Mouse (Mus musculus) CH12.LX (cell line): Measurements from ENCODE around the gene Tex44. TPM values are rescaled to one million over a fixed set of nuclear protein-coding genes. Genes with fewer than 3 reads are reported as not detected.

Source experiments
- DNase-seq: peaks from one replicate; pipeline ENCODE4 v3.0.0-alpha.2; 2013; ENCODE audit errors: extremely low read depth
- H3K27ac ChIP-seq: 2 replicates; pipeline ENCODE4 v1.5.1; 2012; ENCODE audit warnings: low read depth, mild to moderate bottlenecking, control low read depth, moderate library complexity; ENCODE audit not compliant: insufficient read depth
- H3K27me3 ChIP-seq: replicated peaks from 2 replicates; pipeline ENCODE3; 2012; ENCODE audit warnings: inconsistent platforms
- H3K36me3 ChIP-seq, 2 experiments: replicated peaks in 1 of 2; 2 replicates each; pipeline versions ENCODE3 to v1.6.1; 2012; ENCODE audit warnings: inconsistent platforms in 1 of 2, low read length in 1 of 2, mild to moderate bottlenecking in 1 of 2, mixed read lengths in 1 of 2, moderate library complexity in 1 of 2; ENCODE audit not compliant: control insufficient read depth in 1 of 2, insufficient read depth in 1 of 2
- H3K4me1 ChIP-seq, 2 experiments: 2 replicates each; pipeline ENCODE4 v1.6.1; 2012; ENCODE audit warnings: inconsistent platforms in 1 of 2, moderate library complexity in 1 of 2; ENCODE audit not compliant: insufficient read depth in 2 of 2, control insufficient read depth in 1 of 2
- H3K4me2 ChIP-seq: 2 replicates; pipeline ENCODE4 v1.6.1; 2012; ENCODE audit warnings: low read depth, mild to moderate bottlenecking, control low read depth; ENCODE audit not compliant: poor library complexity, insufficient read depth, severe bottlenecking
- H3K4me3 ChIP-seq, 3 experiments: fragments of 150-350 bp in 1 of 3; sonication (generic) in 1 of 3; replicated peaks in 1 of 3; 2 replicates each; pipeline versions ENCODE3 to v1.5.1; 2011 to 2012; ENCODE audit warnings: low read depth in 2 of 3, low read length in 2 of 3, mild to moderate bottlenecking in 2 of 3, moderate library complexity in 2 of 3, control low read depth in 1 of 3, improper control_type of control experiment in 1 of 3, inconsistent platforms in 1 of 3, mixed read lengths in 1 of 3; ENCODE audit not compliant: poor library complexity in 1 of 3
- H3K79me2 ChIP-seq: replicated peaks from 2 replicates; pipeline ENCODE4 v1.6.1; 2012; ENCODE audit warnings: mild to moderate bottlenecking, moderate library complexity; ENCODE audit not compliant: control insufficient read depth, poor library complexity, insufficient read depth, severe bottlenecking; ENCODE audit errors: extremely low read depth
- H3K9ac ChIP-seq: 2 replicates; pipeline ENCODE4 v1.6.1; 2012; ENCODE audit warnings: low read depth, mild to moderate bottlenecking, control low read depth, moderate library complexity; ENCODE audit not compliant: insufficient read depth
- H3K9me3 ChIP-seq: replicated peaks from 2 replicates; pipeline ENCODE3; 2012; ENCODE audit warnings: low read length, inconsistent platforms, mixed read lengths
- BHLHE40 ChIP-seq: IDR thresholded peaks from 2 replicates; pipeline ENCODE4 v1.6.1; 2011; ENCODE audit warnings: mild to moderate bottlenecking, low read depth, low read length, improper control_type of control experiment
- CHD2 ChIP-seq: IDR thresholded peaks from 2 replicates; pipeline ENCODE4 v1.6.1; 2011; ENCODE audit warnings: low read length, improper control_type of control experiment
- CTCF ChIP-seq, 2 experiments: IDR thresholded peaks in 1 of 2; conservative IDR thresholded peaks in 1 of 2; 2 replicates each; pipeline ENCODE4 v1.5.1; 2011 to 2012; ENCODE audit warnings: low read depth in 2 of 2, low read length in 2 of 2, improper control_type of control experiment in 1 of 2, inconsistent platforms in 1 of 2, mild to moderate bottlenecking in 1 of 2, moderate library complexity in 1 of 2
- ETS1 ChIP-seq: conservative IDR thresholded peaks from 2 replicates; pipeline ENCODE4 v1.6.1; 2012; ENCODE audit warnings: low read depth, mild to moderate bottlenecking, inconsistent platforms, low read length, improper control_type of control experiment, moderate library complexity
- HCFC1 ChIP-seq: IDR thresholded peaks from 2 replicates; pipeline ENCODE4 v1.6.1; 2012; ENCODE audit warnings: low read depth, mild to moderate bottlenecking, inconsistent platforms, low read length, improper control_type of control experiment
- IRF4 ChIP-seq: IDR thresholded peaks from 2 replicates; pipeline ENCODE4 v1.6.1; 2014; ENCODE audit warnings: low read depth, mild to moderate bottlenecking, inconsistent platforms, low read length, improper control_type of control experiment
- MAFK ChIP-seq: IDR thresholded peaks from 2 replicates; pipeline ENCODE4 v1.6.1; 2011; ENCODE audit warnings: low read length, improper control_type of control experiment; ENCODE audit not compliant: insufficient replicate concordance
- MAZ ChIP-seq: IDR thresholded peaks from 2 replicates; pipeline ENCODE4 v1.6.1; 2012; ENCODE audit warnings: low read depth, mild to moderate bottlenecking, inconsistent platforms, low read length, improper control_type of control experiment, moderate library complexity
- MEF2A ChIP-seq: IDR thresholded peaks from 2 replicates; pipeline ENCODE4 v1.6.1; 2014; ENCODE audit warnings: low read depth, mild to moderate bottlenecking, inconsistent platforms, low read length, improper control_type of control experiment, borderline replicate concordance
- MXI1 ChIP-seq: IDR thresholded peaks from 2 replicates; pipeline ENCODE4 v1.6.1; 2011; ENCODE audit warnings: mild to moderate bottlenecking, low read depth, low read length, improper control_type of control experiment
- NELFE ChIP-seq: IDR thresholded peaks from 2 replicates; pipeline ENCODE4 v1.6.1; 2011; ENCODE audit warnings: low read depth, low read length, improper control_type of control experiment
- POLR2A ChIP-seq: IDR thresholded peaks from 2 replicates; pipeline ENCODE4 v1.6.1; 2011; ENCODE audit warnings: low read depth, mild to moderate bottlenecking, improper control_type of control experiment, low read length
- RCOR1 ChIP-seq: conservative IDR thresholded peaks from 2 replicates; pipeline ENCODE4 v1.6.1; 2012; ENCODE audit warnings: low read depth, mild to moderate bottlenecking, inconsistent platforms, low read length, improper control_type of control experiment
- SMC3 ChIP-seq: IDR thresholded peaks from 2 replicates; pipeline ENCODE4 v1.6.1; 2011; ENCODE audit warnings: low read depth, low read length, improper control_type of control experiment
- TBP ChIP-seq: conservative IDR thresholded peaks from 2 replicates; pipeline ENCODE4 v1.6.1; 2011; ENCODE audit warnings: low read depth, low read length, improper control_type of control experiment
- TCF12 ChIP-seq: IDR thresholded peaks from 2 replicates; pipeline ENCODE4 v1.6.1; 2014; ENCODE audit warnings: low read depth, mild to moderate bottlenecking, inconsistent platforms, low read length, improper control_type of control experiment
- UBTF ChIP-seq: IDR thresholded peaks from 2 replicates; pipeline ENCODE4 v1.6.1; 2012; ENCODE audit warnings: low read depth, mild to moderate bottlenecking, inconsistent platforms, low read length, improper control_type of control experiment, moderate library complexity
- USF1 ChIP-seq: IDR thresholded peaks from 2 replicates; pipeline ENCODE4 v1.6.1; 2014; ENCODE audit warnings: low read depth, mild to moderate bottlenecking, inconsistent platforms, low read length, improper control_type of control experiment
- USF2 ChIP-seq: conservative IDR thresholded peaks from 2 replicates; pipeline ENCODE4 v1.6.1; 2011; ENCODE audit warnings: low read depth, low read length, improper control_type of control experiment
- ZC3H11A ChIP-seq: IDR thresholded peaks from 2 replicates; pipeline ENCODE4 v1.6.1; 2012; ENCODE audit warnings: low read depth, mild to moderate bottlenecking, inconsistent platforms, low read length, improper control_type of control experiment
- ZKSCAN1 ChIP-seq: IDR thresholded peaks from 2 replicates; pipeline ENCODE4 v1.6.1; 2012; ENCODE audit warnings: low read depth, inconsistent platforms, low read length, improper control_type of control experiment, borderline replicate concordance
- ZNF384 ChIP-seq: IDR thresholded peaks from 2 replicates; pipeline ENCODE4 v1.6.1; 2012; ENCODE audit warnings: low read depth, low read length, improper control_type of control experiment, inconsistent platforms
- dilution Hi-C: fragments of 300-500 bp; cut with MboI; formaldehyde crosslinking; loops from 2 replicates; pipeline ENCODE4 v1.14.3; 2020; ENCODE audit warnings: low sequenced_read_pairs; ENCODE audit not compliant: extremely low pct_unique_long_range_greater_than_20kb, extremely low pct_ligation_motif_present
- in situ Hi-C: fragments of 300-500 bp; cut with MboI; formaldehyde crosslinking; loops from 3 replicates; pipeline ENCODE4 v1.14.3; 2019; ENCODE audit warnings: low sequenced_read_pairs, low pct_ligation_motif_present, low pct_unique_long_range_greater_than_20kb, mixed read lengths
- polyA plus RNA-seq: library from polyadenylated mRNA; unstranded; fragments of >175 nt; gene quantifications from 2 replicates; pipeline ENCODE4 v1.2.1, GENCODE M21; 2012; ENCODE audit warnings: low read depth; ENCODE audit not compliant: insufficient read length
- total RNA-seq, 2 experiments: library from RNA; depleted of rRNA; stranded (reverse); fragments of 300-350 nt in 1 of 2; fragments of >200 nt in 1 of 2; gene quantifications; 2 replicates each; pipeline ENCODE4 v1.2.3; 2012 to 2014

Gene Tex44
- total and polyA plus RNA-seq, 3 experiments = not detected

DNA sequence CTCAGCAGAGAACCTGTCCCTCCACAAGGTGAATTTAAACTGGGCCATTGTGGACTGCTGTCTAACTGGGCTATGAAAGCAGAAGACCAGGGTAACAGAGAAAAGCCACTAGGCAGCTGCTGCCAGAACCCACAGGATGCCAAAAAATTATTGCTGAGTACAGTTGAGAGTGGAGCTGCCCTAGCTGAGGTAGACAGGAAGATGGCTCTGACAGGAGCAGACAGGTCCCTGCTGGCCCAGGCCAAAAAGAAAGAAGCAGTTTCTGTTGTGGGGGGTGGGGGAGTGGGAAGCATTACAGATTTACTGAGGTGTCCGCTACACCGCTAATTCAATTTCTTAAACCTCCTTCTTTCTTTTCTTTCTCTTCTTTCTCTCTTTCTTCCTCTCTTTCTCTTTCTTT, 16.7 kb upstream of the Tex44 start:
- Histone ChIP-seq H3K9me3 (peaks cover 3% of the 10 kb centered on the region), H3K4me3 (no peak overlapping the region), H3K27me3 (no peaks in the 10 kb centered on the region), H3K79me2 (no peaks in the 10 kb centered on the region), H3K4me1 (peaks cover 4 to 10% of the 10 kb centered on the region in 2 experiments; a peak in 3 of 4 replicates), H3K9ac (no peak overlapping the region), H3K27ac (no peak overlapping the region), H3K4me2 (no peak overlapping the region), H3K36me3 (no peaks in the 10 kb centered on the region)
- in situ Hi-C loops = no loop called here
- no peak for DNase-seq
- TF ChIP-seq MXI1 (no peak), CHD2 (no peak), RCOR1 (no peak), CTCF (conservative IDR thresholded peaks at IDR 0.05 in 1 of 2, IDR thresholded peaks at IDR 0.05 in 1 of 2; ENCODE audit: low read depth in 2 of 2, low read length in 2 of 2) (no peak), HCFC1 (no peak), ZC3H11A (no peak), TCF12 (no peak), IRF4 (no peak), BHLHE40 (no peak), POLR2A (no peak), MEF2A (no peak), USF2 (no peak), SMC3 (no peak), NELFE (no peak), TBP (no peak), ETS1 (no peak), ZNF384 (no peak), MAZ (no peak), MAFK (no peak)
- dilution Hi-C loops = no loop called here

DNA sequence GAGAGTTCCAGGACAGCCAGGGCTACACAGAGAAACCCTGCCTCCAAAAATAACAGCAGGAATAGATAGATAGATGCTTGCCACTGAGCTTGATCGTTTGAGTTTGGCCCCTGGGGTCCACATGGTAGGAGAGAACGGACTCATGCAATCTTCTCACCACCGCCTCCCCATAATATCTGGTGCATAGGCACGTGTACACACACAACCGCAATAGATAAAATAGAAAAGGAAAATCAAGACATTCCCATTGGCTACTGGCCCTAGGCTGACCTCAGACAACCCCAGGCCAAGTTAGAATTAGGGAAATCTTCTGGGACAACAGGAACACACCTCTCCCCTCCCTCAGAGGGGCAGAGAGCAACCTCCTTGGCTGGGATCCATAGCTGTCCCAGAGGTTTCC, 11.4 kb upstream of the Tex44 start:
- Histone ChIP-seq H3K4me3 (no peak overlapping the region), H3K79me2 (no peaks in the 10 kb centered on the region), H3K27ac (no peak overlapping the region)
- dilution Hi-C loops = no loop called here
- no peak for TF ChIP-seq BHLHE40
- TF ChIP-seq ETS1 = no peak
- no peak for TF ChIP-seq ZKSCAN1
- TF ChIP-seq MEF2A = no peak
- TF ChIP-seq USF1 = no peak
- no peak for TF ChIP-seq UBTF
- TF ChIP-seq, all 38 proteins: peak for 0
- no peaks in the 10 kb centered on the region for H3K27me3 ChIP-seq
- H3K9ac ChIP-seq = no peak overlapping the region
- no peak for DNase-seq
- H3K9me3 ChIP-seq = no peaks in the 10 kb centered on the region
- no peak overlapping the region for H3K4me2 ChIP-seq
- H3K4me1 ChIP-seq = peaks cover 8 to 20% of the 10 kb centered on the region in 2 experiments
- no peaks in the 10 kb centered on the region for H3K36me3 ChIP-seq
- in situ Hi-C loops = no loop called here
